Mouse (Mus musculus): Measurements from ENCODE around the gene Sfn.

DNA sequence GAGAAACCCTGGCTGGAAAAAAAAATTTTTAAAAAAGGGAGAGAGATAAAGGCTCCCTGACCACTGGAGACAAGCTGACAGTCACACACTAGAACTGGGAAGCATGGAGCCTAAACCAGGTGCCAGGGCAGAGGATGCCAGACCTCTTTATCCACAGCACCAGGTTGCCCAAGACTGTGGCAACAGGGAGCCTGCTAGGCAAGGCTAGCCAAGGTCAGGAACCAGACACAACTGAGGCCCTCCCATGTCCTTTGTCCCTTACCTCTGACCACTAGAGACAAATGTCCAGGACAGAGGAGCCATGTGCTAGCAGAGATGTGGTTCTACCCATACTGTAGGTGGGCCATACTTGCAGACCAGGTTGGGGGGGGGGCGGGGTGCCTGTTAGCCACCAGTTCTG is 49.9 kb downstream of the Sfn start:
- TF ChIP-seq POLR2A (IDR thresholded peaks at IDR 0.05; ENCODE audit: insufficient read length, low read depth): no peak
- TF ChIP-seq POLR2AphosphoS2 (IDR thresholded peaks at IDR 0.05; ENCODE audit: insufficient read length, low read depth): no peak
- TF ChIP-seq USF1 (IDR thresholded peaks at IDR 0.05; ENCODE audit: low read depth): no peak
- no peak for TF ChIP-seq MYOD1 (IDR thresholded peaks at IDR 0.05; ENCODE audit: control insufficient read depth in 1 of 3, insufficient read length in 2 of 3, low read depth in 2 of 3)
- no peak for TF ChIP-seq CEBPB (IDR thresholded peaks at IDR 0.05; ENCODE audit: insufficient read depth, poor library complexity, severe bottlenecking)
- TF ChIP-seq SRF (IDR thresholded peaks at IDR 0.05; ENCODE audit: control insufficient read depth, insufficient read length, low read depth): no peak
- TF ChIP-seq E2F4 (IDR thresholded peaks at IDR 0.05; ENCODE audit: insufficient read depth): no peak
- TF ChIP-seq MAX (IDR thresholded peaks at IDR 0.05; ENCODE audit: low read depth): no peak
- no peak for TF ChIP-seq TCF12 (IDR thresholded peaks at IDR 0.05; ENCODE audit: insufficient read depth, poor library complexity, severe bottlenecking)
- TF ChIP-seq REST (IDR thresholded peaks at IDR 0.05; ENCODE audit: insufficient read depth, insufficient read length): no peak
- TF ChIP-seq TCF3 (IDR thresholded peaks at IDR 0.05; ENCODE audit: insufficient read length, low read depth): no peak
- no peak for TF ChIP-seq MYOG (IDR thresholded peaks at IDR 0.05; ENCODE audit: control insufficient read depth in 1 of 3, insufficient read depth in 1 of 3, insufficient read length in 2 of 3, low read depth in 2 of 3)

Data from myocyte (in vitro differentiated cells).